Mouse (Mus musculus) B cell, adult 67 days (primary cell): ENCODE measurements around the gene Olfr1158. TPM values are rescaled to one million over a fixed set of nuclear protein-coding genes. Genes with fewer than 3 reads are reported as not detected.

ENCODE experiments used
- total RNA-seq, 2 experiments: library from RNA; stranded (reverse); gene quantifications; 4 replicates each; pipeline ENCODE4 v1.2.4; 2023

The Olfr1158 gene
- not detected for total RNA-seq

GRCm38 (mm10) chr2:87989813-87990212, at the start of gene Olfr1158:
Gene Olfr1158, plus strand, starts transcription at chr2:87990113.

GRCm38 (mm10) chr2:87945037-87945436, 44.9 kb upstream of the Olfr1158 start, which contains the start of gene Olfr1155:
Gene Olfr1155, minus strand, starts transcription at chr2:87945137.

GRCm38 (mm10) chr2:87953000-87953399, 36.9 kb upstream of the Olfr1158 start, which contains the start of gene Olfr1156:
Gene Olfr1156, minus strand, starts transcription at chr2:87953100.

GRCm38 (mm10) chr2:87968199-87968598, 21.7 kb upstream of the Olfr1158 start, which contains the start of gene Olfr1157:
Gene Olfr1157, minus strand, starts transcription at chr2:87968299.

GRCm38 (mm10) chr2:87974563-87974962, 15.3 kb upstream of the Olfr1158 start, which contains the start of gene Olfr74:
Gene Olfr74, minus strand, starts transcription at chr2:87974663.

GRCm38 (mm10) chr2:88007515-88008318, 17.8 kb downstream of the Olfr1158 start, which contains the start of gene Olfr1160:
Gene Olfr1160, minus strand, starts transcription at chr2:88008268.

GRCm38 (mm10) chr2:88022474-88022873, 32.6 kb downstream of the Olfr1158 start, which contains the start of gene Olfr1161:
Gene Olfr1161, plus strand, starts transcription at chr2:88022774.

GRCm38 (mm10) chr2:88037599-88037998, 47.7 kb downstream of the Olfr1158 start, which contains the start of gene Olfr73:
Gene Olfr73, minus strand, starts transcription at chr2:88037699.

Other genes starting within 250 kb of the Olfr1158 start
- gene Olfr1140, start 246.4 kb upstream of the Olfr1158 start, total RNA-seq: not detected
- not detected for gene Olfr1141, start 236.1 kb upstream of the Olfr1158 start, total RNA-seq
- not detected for gene Olfr152, start 210.6 kb upstream of the Olfr1158 start, total RNA-seq
- gene Olfr1143, start 189.5 kb upstream of the Olfr1158 start, total RNA-seq: not detected
- not detected for gene Olfr1145, start 180.3 kb upstream of the Olfr1158 start, total RNA-seq
- not detected for gene Olfr1148, start 159.6 kb upstream of the Olfr1158 start, total RNA-seq
- gene Olfr1150-ps1, start 146.1 kb upstream of the Olfr1158 start, total RNA-seq: not detected
- gene Olfr1151, start 134.3 kb upstream of the Olfr1158 start, total RNA-seq: not detected
- not detected for gene Olfr1152, start 123.6 kb upstream of the Olfr1158 start, total RNA-seq
- gene Olfr1153, start 95.2 kb upstream of the Olfr1158 start, total RNA-seq: not detected
- gene Olfr1154, start 84.9 kb upstream of the Olfr1158 start, total RNA-seq: not detected
- not detected for gene Olfr1155, start 45.0 kb upstream of the Olfr1158 start, total RNA-seq
- gene Olfr1156, start 37.0 kb upstream of the Olfr1158 start, total RNA-seq: not detected
- not detected for gene Olfr1157, start 21.8 kb upstream of the Olfr1158 start, total RNA-seq
- gene Olfr74, start 15.4 kb upstream of the Olfr1158 start, total RNA-seq: not detected
- gene Olfr1160, start 18.2 kb downstream of the Olfr1158 start, total RNA-seq: not detected
- not detected for gene Olfr1161, start 32.7 kb downstream of the Olfr1158 start, total RNA-seq
- not detected for gene Olfr73, start 47.6 kb downstream of the Olfr1158 start, total RNA-seq
- gene Olfr1162, start 61.0 kb downstream of the Olfr1158 start, total RNA-seq: not detected
- gene Olfr1163, start 81.7 kb downstream of the Olfr1158 start, total RNA-seq: not detected
- not detected for gene Olfr1164, start 103.9 kb downstream of the Olfr1158 start, total RNA-seq
- not detected for gene Olfr1166, start 138.2 kb downstream of the Olfr1158 start, total RNA-seq
- not detected for gene Olfr1167, start 165.1 kb downstream of the Olfr1158 start, total RNA-seq
- gene Olfr1168, start 191.8 kb downstream of the Olfr1158 start, total RNA-seq: not detected
- gene Olfr1170, start 238.2 kb downstream of the Olfr1158 start, total RNA-seq: not detected